14 mouse cellular contexts compared by ENCODE assay signal in genomic region chr19:42005616-42006015, GRCm38 (mm10). TPM values are rescaled to one million over a fixed set of nuclear protein-coding genes. Genes with fewer than 3 reads are reported as not detected.
DNase-seq lines count a peak whose midpoint lies in the region; ATAC-seq and TF ChIP-seq lines count a peak whose summit lies in the region.
"Had no signal": no experiment of that assay in that cellular context is flagged by ENCODE, and none has a peak within 500 bp of the region (broad histone marks: within the 10 kb centered on the region; RNA-seq: fewer than 3 reads in every experiment).

No protein-coding gene starts in this region.

- H3K4me1 ChIP-seq in kidney, embryonic 15.5 days = peaks cover 74% of the 10 kb centered on the region
- H3K4me1 ChIP-seq in CH12.LX (ENCODE audit: control insufficient read depth in 1 of 2, insufficient read depth in 2 of 2) = peaks cover 4 to 18% of the 10 kb centered on the region in 2 experiments; a peak in 3 of 4 replicates
- H3K4me1 ChIP-seq in midbrain, embryonic 16.5 days (ENCODE audit: control insufficient read depth, insufficient read depth, low read length) = no peaks in the 10 kb centered on the region
- H3K4me1 ChIP-seq: forebrain, embryonic 15.5 days had no signal

- no peaks in the 10 kb centered on the region for H3K79me2 ChIP-seq in CH12.LX (replicated peaks; ENCODE audit: control insufficient read depth, extremely low read depth, insufficient read depth, poor library complexity, severe bottlenecking)
- peaks cover 96% of the 10 kb centered on the region for H3K79me2 ChIP-seq in macrophage (ENCODE audit: inconsistent target)

- no peaks in the 10 kb centered on the region for H3K36me3 ChIP-seq in kidney, embryonic 15.5 days
- H3K36me3 ChIP-seq in CH12.LX (replicated peaks in 1 of 2; ENCODE audit: control insufficient read depth in 1 of 2, insufficient read depth in 1 of 2, low read length in 1 of 2) = no peaks in the 10 kb centered on the region
- no peaks in the 10 kb centered on the region for H3K36me3 ChIP-seq in macrophage (ENCODE audit: inconsistent target)
- H3K36me3 ChIP-seq in midbrain, embryonic 16.5 days (ENCODE audit: control insufficient read depth, insufficient read depth, low read length) = no peaks in the 10 kb centered on the region
- H3K36me3 ChIP-seq: forebrain, embryonic 15.5 days; neural tube, embryonic 12.5 days had no signal

- no peak for TF ChIP-seq CTCF in CH12.LX (conservative IDR thresholded peaks at IDR 0.05 in 1 of 2, IDR thresholded peaks at IDR 0.05 in 1 of 2; ENCODE audit: low read depth in 2 of 2, low read length in 2 of 2)

- ATAC-seq in kidney, embryonic 15.5 days (replicated peaks; ENCODE audit: low FRiP score) = no peak
- ATAC-seq in common myeloid progenitor, adult 5-6 weeks (replicated peaks; ENCODE audit: low read depth, poor library complexity, severe bottlenecking) = peak; percentile 85
- no peak for ATAC-seq in midbrain, embryonic 16.5 days
- ATAC-seq: activated CD4-positive, CD25-positive, alpha-beta regulatory T cell, adult 4 months; forebrain, embryonic 15.5 days; inflammation-experienced regulatory T-cells, adult 6 months had no signal

- TF ChIP-seq RAD21 in CH12.LX (IDR thresholded peaks at IDR 0.05; ENCODE audit: low read depth, low read length) = no peak

- TF ChIP-seq POLR2A in CH12.LX (IDR thresholded peaks at IDR 0.05; ENCODE audit: low read depth, low read length) = no peak

- H3K27ac ChIP-seq in kidney, embryonic 15.5 days = peak overlapping the region; percentile 39
- no peak overlapping the region for H3K27ac ChIP-seq in CH12.LX (ENCODE audit: insufficient read depth, low read depth)
- peak overlapping the region; percentile 88 for H3K27ac ChIP-seq in macrophage
- no peak overlapping the region for H3K27ac ChIP-seq in midbrain, embryonic 16.5 days (ENCODE audit: low read length)
- H3K27ac ChIP-seq: forebrain, embryonic 15.5 days; neural tube, embryonic 12.5 days had no signal

- no peaks in the 10 kb centered on the region for H3K27me3 ChIP-seq in kidney, embryonic 15.5 days
- no peaks in the 10 kb centered on the region for H3K27me3 ChIP-seq in CH12.LX (replicated peaks)
- no peaks in the 10 kb centered on the region for H3K27me3 ChIP-seq in midbrain, embryonic 16.5 days (ENCODE audit: control insufficient read depth, insufficient read depth, low read depth, low read length)
- H3K27me3 ChIP-seq: forebrain, embryonic 15.5 days; neural tube, embryonic 12.5 days had no signal

- dilution Hi-C loops in CH12.LX (cut with MboI; ENCODE audit: extremely low pct_ligation_motif_present, extremely low pct_unique_long_range_greater_than_20kb, low sequenced_read_pairs) = no loop called here

- no peak overlapping the region for H3K4me3 ChIP-seq in kidney, embryonic 15.5 days (replicated peaks)
- H3K4me3 ChIP-seq in CH12.LX (replicated peaks in 1 of 3; ENCODE audit: low read depth in 2 of 3, low read length in 2 of 3, poor library complexity in 1 of 3) = no peak overlapping the region
- no peak overlapping the region for H3K4me3 ChIP-seq in macrophage (ENCODE audit: inconsistent target)
- no peak overlapping the region for H3K4me3 ChIP-seq in midbrain, embryonic 16.5 days (ENCODE audit: low read depth, low read length)
- H3K4me3 ChIP-seq: forebrain, embryonic 15.5 days; neural tube, embryonic 12.5 days had no signal

- in situ Hi-C loops in CH12.LX (cut with MboI; ENCODE audit: low pct_ligation_motif_present, low pct_unique_long_range_greater_than_20kb, low sequenced_read_pairs) = no loop called here

- DNase-seq in kidney, postnatal 10 days = no peak
- peak; percentile 34 for DNase-seq in CH12.LX (ENCODE audit: extremely low read depth)
- no peak for DNase-seq in urinary bladder, adult 2 months (ENCODE audit: low spot score)
- DNase-seq: lung, embryonic 14.5 days had no signal

- no peak overlapping the region for H3K4me2 ChIP-seq in kidney, embryonic 15.5 days
- H3K4me2 ChIP-seq in CH12.LX (ENCODE audit: insufficient read depth, low read depth, poor library complexity, severe bottlenecking) = 0 out of 2 replicates have a peak overlapping the region, but pooled peaks have one; percentile 24
- H3K4me2 ChIP-seq in midbrain, embryonic 16.5 days (ENCODE audit: low read length) = no peak overlapping the region
- H3K4me2 ChIP-seq: forebrain, embryonic 15.5 days; lung, embryonic 14.5 days; neural tube, embryonic 12.5 days had no signal

- WGBS in kidney, embryonic 15.5 days = 67% methylated on average over 3 of the region's 3 CpGs
- WGBS in macrophage (ENCODE audit: missing documents) = 2% methylated on average over 3 of the region's 3 CpGs
- WGBS in midbrain, embryonic 16.5 days = 81% methylated on average over 3 of the region's 3 CpGs

- no peak for TF ChIP-seq EP300 in CH12.LX (IDR thresholded peaks at IDR 0.05; ENCODE audit: low read length)

- no peak overlapping the region for H3K9ac ChIP-seq in kidney, embryonic 15.5 days
- H3K9ac ChIP-seq in CH12.LX (ENCODE audit: insufficient read depth, low read depth) = peak overlapping the region; percentile 6; the same call in 1 of the 2 replicates
- no peak overlapping the region for H3K9ac ChIP-seq in midbrain, embryonic 16.5 days (ENCODE audit: low read depth, low read length)
- H3K9ac ChIP-seq: forebrain, embryonic 15.5 days; lung, embryonic 14.5 days; neural tube, embryonic 12.5 days had no signal

- H3K9me3 ChIP-seq in kidney, embryonic 15.5 days (replicated peaks) = no peaks in the 10 kb centered on the region
- H3K9me3 ChIP-seq in CH12.LX (replicated peaks; ENCODE audit: low read length) = no peaks in the 10 kb centered on the region
- H3K9me3 ChIP-seq in midbrain, embryonic 16.5 days (replicated peaks; ENCODE audit: control insufficient read depth, low read length, poor library complexity, severe bottlenecking) = no peaks in the 10 kb centered on the region
- H3K9me3 ChIP-seq: forebrain, embryonic 15.5 days; neural tube, embryonic 12.5 days had no signal

RNA-seq across cellular contexts. Expression of gene Ubtd1, which starts 24.1 kb away (rescaled TPM):
- polyA plus RNA-seq in kidney, embryonic 15.5 days (2015; fragmentation: Nextera tagmentation; extraction: Ambion mirVana) = 29.0 and 32.3 TPM in 2 replicates
- total RNA-seq in CH12.LX (2012; rRNA removed) = 3.1 and 3.6 TPM in 2 replicates
- 3.1 and 3.4 TPM in 2 replicates for total RNA-seq in CH12.LX (2014; rRNA removed)
- 5.5 and 5.8 TPM in 2 replicates for polyA plus RNA-seq in CH12.LX (2012; ENCODE audit: insufficient read length, low read depth)
- total RNA-seq in common myeloid progenitor, adult 5-6 weeks (2017) = 3.6 and 4.1 TPM in 2 replicates
- total RNA-seq in macrophage (2018; cell fraction: chromatin; rRNA removed) = 10 to 100 TPM in 20 of 26 experiments, 1 to 10 TPM in 6; 6.1 to 34.9 (median 17.0) TPM
- 10 to 100 TPM; 18.4 to 53.6 (median 41.3) TPM for total RNA-seq in macrophage (2018; cell fraction: cytosol; rRNA removed)
- 10 to 100 TPM in 24 of 26 experiments, 1 to 10 TPM in 2; 7.9 to 43.0 (median 21.4) TPM for total RNA-seq in macrophage (2018; cell fraction: nucleus; rRNA removed)
- polyA plus RNA-seq in macrophage (2018) = 25.8 to 42.9 TPM (median 41.2 TPM) in 3 replicates
- 33.2 and 39.2 TPM in 2 replicates for polyA plus RNA-seq in urinary bladder, adult 2 months (2012; rRNA removed)
- polyA plus RNA-seq in midbrain, embryonic 16.5 days (2015; fragmentation: Nextera tagmentation; extraction: Ambion mirVana) = 9.1 and 10.1 TPM in 2 replicates

RNA-seq across cellular contexts. Expression of gene Mms19, which starts 24.7 kb away (rescaled TPM):
- 40.6 and 45.6 TPM in 2 replicates for polyA plus RNA-seq in kidney, embryonic 15.5 days (2015; fragmentation: Nextera tagmentation; extraction: Ambion mirVana)
- total RNA-seq in CH12.LX (2012; rRNA removed) (26.2 and 32.1 TPM in 2 replicates), CH12.LX (2014; rRNA removed) (34.4 and 43.3 TPM in 2 replicates)
- polyA plus RNA-seq in CH12.LX (2012; ENCODE audit: insufficient read length, low read depth) (36.5 and 46.3 TPM in 2 replicates), macrophage (2018) (20.9 to 26.5 TPM (median 24.4 TPM) in 3 replicates)
- 13.5 and 34.9 TPM in 2 replicates for total RNA-seq in common myeloid progenitor, adult 5-6 weeks (2017)
- total RNA-seq in macrophage (2018; cell fraction: chromatin; rRNA removed) = 100 to 1,000 TPM in 18 of 26 experiments, 10 to 100 TPM in 8; 42.8 to 286 (median 150) TPM
- total RNA-seq in macrophage (2018; cell fraction: cytosol; rRNA removed) = 10 to 100 TPM; 14.3 to 42.5 (median 23.2) TPM
- 100 to 1,000 TPM in 3 of 26 experiments, 10 to 100 TPM in 23; 19.8 to 113 (median 68.3) TPM for total RNA-seq in macrophage (2018; cell fraction: nucleus; rRNA removed)
- polyA plus RNA-seq in urinary bladder, adult 2 months (2012; rRNA removed) = 56.3 and 60.4 TPM in 2 replicates
- polyA plus RNA-seq in midbrain, embryonic 16.5 days (2015; fragmentation: Nextera tagmentation; extraction: Ambion mirVana) = 27.0 and 31.9 TPM in 2 replicates

RNA-seq across cellular contexts. Expression of gene Ankrd2, which starts 30.2 kb away (rescaled TPM):
- polyA plus RNA-seq in kidney, embryonic 15.5 days (2015; fragmentation: Nextera tagmentation; extraction: Ambion mirVana) = 0.35 TPM in 1 of 2 replicates, not detected in the other
- total RNA-seq in CH12.LX (2012; rRNA removed) (not detected in 2 replicates), CH12.LX (2014; rRNA removed) (not detected in 2 replicates)
- polyA plus RNA-seq in CH12.LX (2012; ENCODE audit: insufficient read length, low read depth) (not detected in 2 replicates), macrophage (2018) (not detected in 3 replicates)
- not detected in 2 replicates for total RNA-seq in common myeloid progenitor, adult 5-6 weeks (2017)
- total RNA-seq in macrophage (2018; cell fraction: chromatin; rRNA removed) = under 1 TPM in 3 of 26 experiments, not detected in 23; 0.54 to 0.71 (median 0.68) TPM
- not detected for total RNA-seq in macrophage (2018; cell fraction: cytosol; rRNA removed)
- total RNA-seq in macrophage (2018; cell fraction: nucleus; rRNA removed) = under 1 TPM in 1 of 26 experiments, not detected in 25; 0.46 TPM
- 0.10 TPM in 1 of 2 replicates, not detected in the other for polyA plus RNA-seq in urinary bladder, adult 2 months (2012; rRNA removed)
- polyA plus RNA-seq in midbrain, embryonic 16.5 days (2015; fragmentation: Nextera tagmentation; extraction: Ambion mirVana) = 0.71 and 0.94 TPM in 2 replicates
- total RNA-seq: layer of hippocampus, postnatal 25 days had no signal
- polyA plus RNA-seq: activated CD4-positive, CD25-positive, alpha-beta regulatory T cell, adult 4 months; inflammation-experienced regulatory T-cells, adult 6 months had no signal

RNA-seq across cellular contexts. Expression of gene Hoga1, which starts 39.8 kb away (rescaled TPM):
- 19.7 and 21.1 TPM in 2 replicates for polyA plus RNA-seq in kidney, embryonic 15.5 days (2015; fragmentation: Nextera tagmentation; extraction: Ambion mirVana)
- total RNA-seq in CH12.LX (2012; rRNA removed) = not detected in 2 replicates
- not detected in 2 replicates for total RNA-seq in CH12.LX (2014; rRNA removed)
- not detected in 2 replicates for polyA plus RNA-seq in CH12.LX (2012; ENCODE audit: insufficient read length, low read depth)
- total RNA-seq in common myeloid progenitor, adult 5-6 weeks (2017) = not detected in 2 replicates
- 10 to 100 TPM in 2 of 26 experiments, 1 to 10 TPM in 22, under 1 TPM in 1, not detected in 1; 0.95 to 11.2 (median 3.6) TPM for total RNA-seq in macrophage (2018; cell fraction: chromatin; rRNA removed)
- total RNA-seq in macrophage (2018; cell fraction: cytosol; rRNA removed) = 1 to 10 TPM; 1.0 to 2.4 (median 1.5) TPM
- total RNA-seq in macrophage (2018; cell fraction: nucleus; rRNA removed) = 1 to 10 TPM in 25 of 26 experiments, under 1 TPM in 1; 0.92 to 5.1 (median 2.3) TPM
- polyA plus RNA-seq in macrophage (2018) = 1.3 to 2.2 TPM (median 1.9 TPM) in 3 replicates
- polyA plus RNA-seq in urinary bladder, adult 2 months (2012; rRNA removed) = 2.4 and 2.7 TPM in 2 replicates
- polyA plus RNA-seq in midbrain, embryonic 16.5 days (2015; fragmentation: Nextera tagmentation; extraction: Ambion mirVana) = 1.6 and 1.7 TPM in 2 replicates
- polyA plus RNA-seq: activated CD4-positive, CD25-positive, alpha-beta regulatory T cell, adult 4 months; inflammation-experienced regulatory T-cells, adult 6 months had no signal

RNA-seq across cellular contexts. Expression of gene 4933411K16Rik, which starts 46.4 kb away (rescaled TPM):
- polyA plus RNA-seq in kidney, embryonic 15.5 days (2015; fragmentation: Nextera tagmentation; extraction: Ambion mirVana) = 0.54 and 0.62 TPM in 2 replicates
- total RNA-seq in CH12.LX (2012; rRNA removed) = not detected in 2 replicates
- total RNA-seq in CH12.LX (2014; rRNA removed) = not detected in 2 replicates
- not detected in 2 replicates for polyA plus RNA-seq in CH12.LX (2012; ENCODE audit: insufficient read length, low read depth)
- total RNA-seq in common myeloid progenitor, adult 5-6 weeks (2017) = not detected in 2 replicates
- total RNA-seq in macrophage (2018; cell fraction: chromatin; rRNA removed) = 1 to 10 TPM in 20 of 26 experiments, under 1 TPM in 3, not detected in 3; 0.50 to 5.2 (median 2.6) TPM
- under 1 TPM in 6 of 26 experiments, not detected in 20; 0.09 to 0.33 (median 0.19) TPM for total RNA-seq in macrophage (2018; cell fraction: cytosol; rRNA removed)
- total RNA-seq in macrophage (2018; cell fraction: nucleus; rRNA removed) = 1 to 10 TPM in 6 of 26 experiments, under 1 TPM in 15, not detected in 5; 0.39 to 4.1 (median 0.78) TPM
- 0.19 to 0.27 TPM (median 0.27 TPM) in 3 replicates for polyA plus RNA-seq in macrophage (2018)
- polyA plus RNA-seq in urinary bladder, adult 2 months (2012; rRNA removed) = 0.23 and 0.24 TPM in 2 replicates
- not detected in 2 replicates for polyA plus RNA-seq in midbrain, embryonic 16.5 days (2015; fragmentation: Nextera tagmentation; extraction: Ambion mirVana)
- polyA plus RNA-seq: activated CD4-positive, CD25-positive, alpha-beta regulatory T cell, adult 4 months; forebrain, embryonic 15.5 days; inflammation-experienced regulatory T-cells, adult 6 months; lung, embryonic 14.5 days; neural tube, embryonic 12.5 days; stomach, embryonic 16.5 days had no signal

Comparison
In these comparisons a context has a peak if more than half of its experiments do, and no peak if none do; other contexts are left out.
1. H3K27ac ChIP-seq: peak in kidney, embryonic 15.5 days (single experiment) and macrophage (single experiment); none in CH12.LX (single experiment) and midbrain, embryonic 16.5 days (single experiment).